Mouse (Mus musculus): Measurements from ENCODE around the gene Unk. TPM values are rescaled to one million over a fixed set of nuclear protein-coding genes. Genes with fewer than 3 reads are reported as not detected.

The Unk gene
- total RNA-seq, 2 experiments from 2014 or later: 13.6 to 15.8 TPM

- no peak for DNase-seq
Measured at GRCm38 (mm10) chr11:116063562-116063961, 33.4 kb downstream of the Unk start.

- DNase-seq: no peak
Measured at GRCm38 (mm10) chr11:116064187-116064867, 34.2 kb downstream of the Unk start.

GRCm38 (mm10) chr11:116065345-116065744 lies 35.2 kb downstream of the Unk start:
- no peak for DNase-seq

GRCm38 (mm10) chr11:116071510-116071909 lies 41.4 kb downstream of the Unk start:
- DNase-seq: no peak

GRCm38 (mm10) chr11:116072608-116073007 lies 42.5 kb downstream of the Unk start:
- no peak for DNase-seq

GRCm38 (mm10) chr11:116074436-116074991 lies 44.4 kb downstream of the Unk start:
- DNase-seq: no peak

DNA sequence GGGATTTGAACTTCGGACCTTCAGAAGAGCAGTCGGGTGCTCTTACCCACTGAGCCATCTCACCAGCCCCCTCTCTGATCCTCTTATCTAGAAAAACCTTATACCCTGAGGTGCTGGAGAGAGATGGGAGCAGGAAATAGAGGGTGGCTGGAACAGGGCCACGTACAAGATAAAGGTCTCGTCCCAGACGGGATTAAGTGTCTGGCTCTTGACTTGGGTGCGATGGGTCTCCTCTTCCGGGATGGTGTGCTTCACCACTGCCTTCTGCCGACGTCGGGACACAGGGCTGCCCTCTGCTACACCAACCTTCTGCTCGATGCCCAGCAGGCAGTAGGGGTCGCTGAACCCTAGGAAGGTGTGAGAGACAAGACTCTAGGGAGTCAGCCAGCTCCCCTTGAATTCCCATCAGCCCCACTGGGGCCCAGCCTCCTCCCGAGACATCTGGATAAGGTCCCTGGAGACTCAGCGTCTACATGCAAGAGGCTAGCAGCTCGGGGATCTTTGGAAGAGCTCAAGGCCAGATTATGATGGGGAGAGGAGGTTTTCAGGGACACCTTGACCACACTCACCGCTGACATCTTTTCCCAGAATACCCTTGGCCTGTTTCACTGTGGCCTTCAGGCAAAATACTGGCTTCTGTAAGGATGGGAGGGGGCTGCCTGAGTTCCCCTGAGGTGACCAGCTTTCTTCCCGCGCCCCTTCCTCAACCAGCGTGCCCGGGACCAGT lies 45.6 kb downstream of the Unk start:
- DNase-seq: no peak

GRCm38 (mm10) chr11:116076266-116076540 lies 46.1 kb downstream of the Unk start:
- no peak for DNase-seq

GRCm38 (mm10) chr11:116076836-116077235 lies 46.7 kb downstream of the Unk start:
- no peak for DNase-seq

- DNase-seq: no peak
Measured at GRCm38 (mm10) chr11:116077446-116078204, 47.5 kb downstream of the Unk start, which contains the start of gene Unc13d. Gene Unc13d (minus strand): TSS chr11:116077961.

GRCm38 (mm10) chr11:116078221-116078620 lies 48.1 kb downstream of the Unk start:
- DNase-seq: no peak

GRCm38 (mm10) chr11:116078676-116079320 lies 48.7 kb downstream of the Unk start:
- no peak for DNase-seq

DNA sequence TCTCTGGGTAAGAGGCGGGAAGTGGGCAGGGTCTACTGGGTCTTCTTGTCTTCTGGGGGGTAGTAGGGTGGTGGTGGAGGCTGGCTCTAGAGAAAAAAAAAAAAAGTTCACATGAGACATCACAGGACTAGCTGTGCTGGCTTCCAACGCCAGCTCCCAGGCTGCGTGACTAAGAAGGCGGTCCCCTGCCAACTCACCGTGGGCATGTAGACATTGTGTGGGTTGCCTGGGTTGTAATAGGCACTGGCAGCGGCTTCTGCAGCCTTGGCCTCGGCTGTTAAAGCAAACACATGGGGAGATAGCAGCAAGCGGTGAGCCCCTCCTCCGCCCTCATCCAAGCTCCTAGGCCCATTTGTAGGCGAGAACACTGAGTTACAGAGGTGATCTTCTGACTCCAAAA lies 49.4 kb downstream of the Unk start:
- DNase-seq: no peak

GRCm38 (mm10) chr11:116081081-116081480 lies 51.0 kb downstream of the Unk start:
- DNase-seq: peak; percentile 66

DNA sequence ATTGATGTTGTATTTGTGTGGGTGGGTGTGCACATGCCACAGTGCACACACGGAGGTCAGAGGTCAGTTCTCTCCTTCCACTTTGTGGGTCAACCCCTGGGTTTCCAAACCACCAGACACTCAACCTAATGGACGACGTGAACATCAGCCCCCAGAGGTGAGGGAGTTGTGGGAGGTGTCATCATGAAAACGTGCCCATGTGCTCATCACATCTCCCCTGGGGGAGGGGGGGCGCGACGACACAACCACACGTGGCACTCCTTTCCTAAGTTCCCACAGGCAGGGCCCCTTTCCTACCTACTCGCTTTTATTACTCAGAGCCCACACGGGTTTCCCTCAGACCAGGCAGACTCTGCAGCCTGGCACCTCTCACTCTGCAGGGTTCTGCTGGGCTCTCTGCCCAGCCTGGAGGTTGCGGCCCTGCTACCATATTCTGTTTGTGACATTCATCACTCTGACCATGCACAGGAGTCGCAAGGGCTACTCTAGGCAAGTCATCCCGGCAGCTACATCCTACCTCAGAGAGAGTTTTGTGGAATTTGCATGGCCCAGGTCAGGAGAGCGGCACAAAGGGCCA lies 53.1 kb downstream of the Unk start:
- DNase-seq: no peak

DNA sequence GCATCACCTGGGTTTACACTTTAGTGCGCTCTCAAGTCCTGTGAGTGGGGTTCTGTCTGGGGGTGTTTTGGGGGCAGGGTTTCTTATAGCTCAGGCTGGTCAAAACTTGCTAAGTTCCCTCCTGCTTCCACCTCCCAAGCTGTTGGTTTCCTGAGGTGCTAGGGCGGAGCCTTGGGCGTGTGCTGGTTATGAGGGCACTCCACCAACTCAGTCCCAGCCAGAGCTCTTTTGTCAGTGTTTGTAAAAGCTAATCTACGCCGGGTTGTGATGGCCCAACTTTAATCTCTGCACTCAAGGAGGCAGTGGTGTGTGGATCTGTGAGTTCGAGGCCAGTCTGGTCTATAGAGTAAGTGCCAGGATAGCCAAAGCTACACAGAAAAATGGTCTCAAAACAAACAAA lies 54.0 kb downstream of the Unk start:
- DNase-seq: no peak

- DNase-seq: peak; percentile 96
Measured at GRCm38 (mm10) chr11:116086258-116087193, 56.4 kb downstream of the Unk start, which contains the start of gene Wbp2. Gene Wbp2 (minus strand): TSS chr11:116086995.

DNA sequence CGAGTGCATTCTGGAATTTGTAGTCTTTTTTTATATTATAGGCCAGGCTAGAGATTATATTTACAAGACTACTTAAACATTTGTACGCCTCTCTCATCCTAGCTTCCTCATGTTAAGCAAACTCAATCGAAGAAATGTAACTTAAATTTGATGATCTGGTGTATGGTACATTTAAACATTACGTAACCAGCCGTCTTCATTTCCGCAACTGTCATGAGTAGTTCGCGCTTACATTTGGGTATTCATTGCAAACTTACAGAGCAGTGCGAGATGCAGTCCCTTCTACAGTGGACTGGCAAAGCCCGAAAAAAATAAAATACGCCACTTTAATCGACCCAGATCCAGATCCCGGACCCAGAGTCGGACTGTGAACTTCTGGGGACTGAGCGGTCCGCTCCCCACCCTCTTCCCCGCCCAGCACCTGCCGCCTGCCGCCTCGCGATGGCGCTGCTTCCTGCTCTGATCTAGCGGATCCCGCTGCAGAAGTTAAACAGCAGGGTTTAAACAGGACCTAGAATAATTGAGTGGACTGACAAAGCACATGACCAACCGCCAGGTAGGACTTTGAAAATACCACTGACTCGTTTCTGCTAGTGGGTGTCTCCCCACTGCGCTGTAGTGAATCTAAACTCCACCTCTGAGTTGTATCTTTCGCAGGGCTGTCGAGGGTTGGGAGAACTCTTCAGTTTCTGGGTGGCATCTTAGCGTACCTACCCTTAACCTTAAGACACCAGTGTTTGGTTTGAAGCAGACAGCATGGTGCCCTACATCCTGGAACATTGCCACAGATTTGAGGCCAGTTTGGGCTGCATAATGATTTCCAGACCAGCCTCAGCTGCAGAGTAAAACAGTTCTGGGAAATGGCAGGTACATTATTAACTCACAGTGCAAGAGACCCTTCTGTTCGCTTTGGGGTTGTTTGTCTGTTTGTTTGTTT lies 57.3 kb downstream of the Unk start:
- peak; percentile 90 for DNase-seq

- DNase-seq: no peak
Measured at GRCm38 (mm10) chr11:116088188-116088587, 58.1 kb downstream of the Unk start.
